Mouse (Mus musculus): ENCODE data around the gene Sh3rf1. TPM values are rescaled to one million over a fixed set of nuclear protein-coding genes. Genes with fewer than 3 reads are reported as not detected.

Gene Sh3rf1
- polyA plus RNA-seq (2014; fragmentation: Illumina TruSeq; extraction: RNeasy Lipid Tissue Mini Kit (QIAGEN cat#74804); ENCODE audit: low read depth, low replicate concordance) = 14.2 TPM

DNA sequence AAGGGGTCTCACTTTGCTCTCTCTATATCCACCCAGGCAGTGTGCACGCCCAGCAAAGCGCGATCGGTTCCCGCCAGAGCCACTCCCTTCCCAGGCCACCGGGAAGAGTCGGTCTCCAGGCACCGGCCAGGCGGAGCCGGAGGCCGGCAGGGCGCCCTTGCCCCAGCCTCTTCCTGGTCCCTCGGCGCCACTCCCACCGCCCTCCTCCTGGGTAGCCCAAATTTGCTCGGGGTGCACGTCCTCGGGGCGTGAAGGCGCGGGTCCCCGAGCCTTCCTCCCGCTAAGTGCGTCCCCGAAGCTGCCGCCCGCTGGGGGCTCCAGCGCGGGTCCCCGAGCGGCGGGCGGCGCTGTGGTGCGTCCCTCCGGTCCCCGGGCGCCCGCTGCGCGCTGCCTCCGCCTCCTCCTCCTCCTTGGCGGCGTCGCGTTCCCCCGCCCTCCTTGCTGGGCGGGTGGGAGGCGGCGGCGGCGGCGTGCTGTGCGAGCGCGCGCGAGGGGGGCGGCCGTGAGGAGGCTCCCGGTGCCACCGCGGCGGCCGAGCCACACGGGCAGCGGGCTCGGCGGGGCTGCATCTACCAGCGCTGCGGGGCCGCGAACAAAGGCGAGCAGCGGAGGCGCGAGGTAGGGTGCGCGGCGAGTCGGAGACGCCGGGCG, at the start of gene Sh3rf1:
TSS of gene Sh3rf1 (plus strand) at position 144 of the 651 bp plus-strand sequence.

Other genes with a start within 250 kb of the Sh3rf1 start
- gene Clcn3, start 240.6 kb upstream of the Sh3rf1 start, polyA plus RNA-seq (2014; fragmentation: Illumina TruSeq; extraction: RNeasy Lipid Tissue Mini Kit (QIAGEN cat#74804); ENCODE audit: low read depth, low replicate concordance) = 150 TPM
- 40.3 TPM for gene Nek1, start 230.7 kb upstream of the Sh3rf1 start, polyA plus RNA-seq (2014; fragmentation: Illumina TruSeq; extraction: RNeasy Lipid Tissue Mini Kit (QIAGEN cat#74804); ENCODE audit: low read depth, low replicate concordance)

Measured in sigmoid colon, adult 10 weeks (tissue).